Mouse (Mus musculus) bone marrow macrophage, adult 2 months (primary cell): ENCODE measurements around the gene Syt2.

Experiments
- CTCF ChIP-seq: IDR thresholded peaks from 2 replicates; pipeline ENCODE4 v1.5.1; 2012; ENCODE audit warnings: low read depth, mild to moderate bottlenecking, low read length, moderate library complexity
- POLR2A ChIP-seq: IDR thresholded peaks from 2 replicates; pipeline ENCODE4 v1.6.1; 2012; ENCODE audit warnings: mild to moderate bottlenecking, low read depth, low read length, borderline replicate concordance

DNA sequence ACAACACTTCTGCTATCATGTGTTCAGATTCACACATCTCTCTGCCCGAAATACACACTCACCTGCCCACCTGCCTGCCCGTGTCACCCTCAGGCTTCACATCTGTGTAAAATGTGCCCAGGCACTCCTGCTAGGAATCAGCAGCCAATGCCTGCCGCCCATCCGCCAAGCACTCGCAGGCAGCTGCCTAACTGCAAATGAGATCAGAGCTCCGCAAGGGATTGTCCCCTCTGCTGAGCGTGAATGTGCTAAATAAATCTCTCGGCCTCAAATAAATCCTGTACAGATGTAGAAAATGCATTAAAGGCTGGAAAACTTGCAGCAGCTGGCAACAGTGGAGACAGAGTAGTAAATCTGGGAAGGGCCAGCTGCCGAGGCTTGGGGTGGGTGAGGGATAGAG lies 36.0 kb downstream of the Syt2 start:
- no peak for TF ChIP-seq CTCF
- no peak for TF ChIP-seq POLR2A
